Comparison of ENCODE assay signal across 14 mouse cellular contexts in genomic region chr9:78126007-78126406, GRCm38 (mm10). TPM values are rescaled to one million over a fixed set of nuclear protein-coding genes. Genes with fewer than 3 reads are reported as not detected.
DNase-seq lines count a peak whose midpoint lies in the region; ATAC-seq lines count a peak whose summit lies in the region.
"Had no signal": no experiment of that assay in that cellular context is flagged by ENCODE, and none has a peak within 500 bp of the region (broad histone marks: within the 10 kb centered on the region; RNA-seq: fewer than 3 reads in every experiment).

No protein-coding gene starts in this region.

- H3K9me3 ChIP-seq in forebrain, embryonic 13.5 days (replicated peaks) = no peaks in the 10 kb centered on the region
- no peaks in the 10 kb centered on the region for H3K9me3 ChIP-seq in forebrain, embryonic 10.5 days
- H3K9me3 ChIP-seq in embryonic facial prominence, embryonic 14.5 days (ENCODE audit: control insufficient read depth, low read length) = no peaks in the 10 kb centered on the region
- H3K9me3 ChIP-seq in intestine, embryonic 15.5 days = no peaks in the 10 kb centered on the region
- H3K9me3 ChIP-seq in neural tube, embryonic 15.5 days (replicated peaks) = no peaks in the 10 kb centered on the region
- H3K9me3 ChIP-seq: heart, embryonic 13.5 days; liver, embryonic 13.5 days had no signal

- H3K27ac ChIP-seq in forebrain, embryonic 13.5 days = no peak overlapping the region
- H3K27ac ChIP-seq in forebrain, embryonic 10.5 days = no peak overlapping the region
- H3K27ac ChIP-seq in embryonic facial prominence, embryonic 14.5 days (replicated peaks; ENCODE audit: low read depth, low read length) = no peak overlapping the region
- H3K27ac ChIP-seq in intestine, embryonic 15.5 days = peak overlapping the region; percentile 23; the same call in 1 of the 2 replicates
- peak overlapping the region; percentile 48 for H3K27ac ChIP-seq in neural tube, embryonic 15.5 days (replicated peaks)
- H3K27ac ChIP-seq: heart, embryonic 13.5 days; liver, embryonic 13.5 days had no signal

- no peak for DNase-seq in forebrain, embryonic 10.5 days (ENCODE audit: extremely low spot score, low spot score)
- no peak for DNase-seq in embryonic facial prominence, embryonic 14.5 days (ENCODE audit: low spot score)
- DNase-seq in cerebellum, adult 11 months = no peak
- no peak for DNase-seq in heart, adult 9 months (ENCODE audit: low spot score in 2 of 2)
- no peak for DNase-seq in embryo, embryonic 11 days
- DNase-seq: adrenal gland, postnatal 25 days; gastrocnemius, postnatal 25 days; liver, embryonic 13.5 days; lung, postnatal 14 days; thymus, adult 2 months had no signal

- H3K4me3 ChIP-seq in forebrain, embryonic 13.5 days = no peak overlapping the region
- no peak overlapping the region for H3K4me3 ChIP-seq in forebrain, embryonic 10.5 days
- H3K4me3 ChIP-seq in embryonic facial prominence, embryonic 14.5 days (ENCODE audit: low read depth, low read length) = no peak overlapping the region
- H3K4me3 ChIP-seq in intestine, embryonic 15.5 days (replicated peaks) = no peak overlapping the region
- H3K4me3 ChIP-seq in neural tube, embryonic 15.5 days (replicated peaks) = no peak overlapping the region
- H3K4me3 ChIP-seq: heart, embryonic 13.5 days; liver, embryonic 13.5 days had no signal

- H3K4me1 ChIP-seq in forebrain, embryonic 13.5 days = peaks cover 29% of the 10 kb centered on the region
- peaks cover 20% of the 10 kb centered on the region for H3K4me1 ChIP-seq in forebrain, embryonic 10.5 days
- no peaks in the 10 kb centered on the region for H3K4me1 ChIP-seq in embryonic facial prominence, embryonic 14.5 days (ENCODE audit: control insufficient read depth, insufficient read depth, low read length)
- peaks cover 15% of the 10 kb centered on the region; the same call in 1 of the 2 replicates for H3K4me1 ChIP-seq in intestine, embryonic 15.5 days (replicated peaks)
- peaks cover 19% of the 10 kb centered on the region for H3K4me1 ChIP-seq in neural tube, embryonic 15.5 days

- no peaks in the 10 kb centered on the region for H3K27me3 ChIP-seq in forebrain, embryonic 13.5 days
- no peaks in the 10 kb centered on the region for H3K27me3 ChIP-seq in forebrain, embryonic 10.5 days (ENCODE audit: poor library complexity, severe bottlenecking)
- H3K27me3 ChIP-seq in embryonic facial prominence, embryonic 14.5 days (replicated peaks; ENCODE audit: control insufficient read depth, insufficient read depth, low read length) = no peaks in the 10 kb centered on the region
- no peaks in the 10 kb centered on the region for H3K27me3 ChIP-seq in intestine, embryonic 15.5 days (replicated peaks)
- no peaks in the 10 kb centered on the region for H3K27me3 ChIP-seq in neural tube, embryonic 15.5 days (replicated peaks)
- H3K27me3 ChIP-seq: heart, embryonic 13.5 days; liver, embryonic 13.5 days had no signal

- no peak overlapping the region for H3K9ac ChIP-seq in forebrain, embryonic 13.5 days
- no peak overlapping the region for H3K9ac ChIP-seq in embryonic facial prominence, embryonic 14.5 days (ENCODE audit: low read depth, low read length)
- H3K9ac ChIP-seq in intestine, embryonic 15.5 days = no peak overlapping the region
- H3K9ac ChIP-seq in neural tube, embryonic 15.5 days (replicated peaks) = 0 out of 2 replicates have a peak overlapping the region, but pooled peaks have one; percentile 14
- H3K9ac ChIP-seq: heart, embryonic 13.5 days; liver, embryonic 13.5 days had no signal

- 56% methylated on average over 6 of the region's 6 CpGs for WGBS in forebrain, embryonic 13.5 days
- WGBS in forebrain, embryonic 10.5 days = 88% methylated on average over 6 of the region's 6 CpGs
- WGBS in embryonic facial prominence, embryonic 14.5 days = 62% methylated on average over 6 of the region's 6 CpGs
- WGBS in intestine, embryonic 15.5 days = 64% methylated on average over 6 of the region's 6 CpGs
- 59% methylated on average over 6 of the region's 6 CpGs for WGBS in neural tube, embryonic 15.5 days

- ATAC-seq in forebrain, embryonic 13.5 days = peak; percentile 55
- ATAC-seq in embryonic facial prominence, embryonic 14.5 days (ENCODE audit: low read depth) = peak; percentile 17; the same call in 1 of the 2 replicates
- no peak for ATAC-seq in intestine, embryonic 15.5 days
- 0 out of 2 replicates have a peak, but pooled peaks have one; percentile 22 for ATAC-seq in neural tube, embryonic 15.5 days (ENCODE audit: low FRiP score)

- no peak overlapping the region for H3K4me2 ChIP-seq in forebrain, embryonic 13.5 days
- no peak overlapping the region for H3K4me2 ChIP-seq in embryonic facial prominence, embryonic 14.5 days (ENCODE audit: low read depth, low read length)
- no peak overlapping the region for H3K4me2 ChIP-seq in intestine, embryonic 15.5 days (replicated peaks)
- no peak overlapping the region for H3K4me2 ChIP-seq in neural tube, embryonic 15.5 days
- H3K4me2 ChIP-seq: heart, embryonic 13.5 days; liver, embryonic 13.5 days had no signal

- peaks cover 30% of the 10 kb centered on the region; the same call in 1 of the 2 replicates for H3K36me3 ChIP-seq in forebrain, embryonic 13.5 days (ENCODE audit: poor library complexity, severe bottlenecking)
- H3K36me3 ChIP-seq in forebrain, embryonic 10.5 days (replicated peaks) = peaks cover 61% of the 10 kb centered on the region
- 0 out of 2 replicates have a peak, but pooled peaks cover under 1% of the 10 kb centered on the region for H3K36me3 ChIP-seq in embryonic facial prominence, embryonic 14.5 days (ENCODE audit: control insufficient read depth, insufficient read depth, low read length)
- no peaks in the 10 kb centered on the region for H3K36me3 ChIP-seq in intestine, embryonic 15.5 days
- peaks cover 7% of the 10 kb centered on the region; the same call in 1 of the 2 replicates for H3K36me3 ChIP-seq in neural tube, embryonic 15.5 days
- H3K36me3 ChIP-seq: liver, embryonic 13.5 days had no signal

RNA-seq across cellular contexts. Expression of gene Ick, which starts 17.0 kb away (rescaled TPM):
- polyA plus RNA-seq in forebrain, embryonic 13.5 days (2015; fragmentation: Nextera tagmentation; extraction: Ambion mirVana) = 34.3 and 34.6 TPM in 2 replicates
- polyA plus RNA-seq in forebrain, embryonic 10.5 days (2016; fragmentation: Nextera tagmentation; extraction: Ambion mirVana) = 31.9 and 36.0 TPM in 2 replicates
- polyA plus RNA-seq in embryonic facial prominence, embryonic 14.5 days (2014; fragmentation: Nextera tagmentation; extraction: Ambion mirVana) = 23.4 and 23.6 TPM in 2 replicates
- 25.7 and 26.3 TPM in 2 replicates for polyA plus RNA-seq in intestine, embryonic 15.5 days (2015; fragmentation: Nextera tagmentation; extraction: Ambion mirVana)
- polyA plus RNA-seq in neural tube, embryonic 15.5 days (2015; fragmentation: Nextera tagmentation; extraction: Ambion mirVana) = 30.2 and 30.6 TPM in 2 replicates

RNA-seq across cellular contexts. Expression of gene Fbxo9, which starts 17.1 kb away (rescaled TPM):
- polyA plus RNA-seq in forebrain, embryonic 13.5 days (2015; fragmentation: Nextera tagmentation; extraction: Ambion mirVana) = 32.4 and 36.3 TPM in 2 replicates
- 21.0 and 22.9 TPM in 2 replicates for polyA plus RNA-seq in forebrain, embryonic 10.5 days (2016; fragmentation: Nextera tagmentation; extraction: Ambion mirVana)
- polyA plus RNA-seq in embryonic facial prominence, embryonic 14.5 days (2014; fragmentation: Nextera tagmentation; extraction: Ambion mirVana) = 43.5 and 46.5 TPM in 2 replicates
- polyA plus RNA-seq in intestine, embryonic 15.5 days (2015; fragmentation: Nextera tagmentation; extraction: Ambion mirVana) = 40.9 and 41.2 TPM in 2 replicates
- polyA plus RNA-seq in neural tube, embryonic 15.5 days (2015; fragmentation: Nextera tagmentation; extraction: Ambion mirVana) = 84.7 and 90.9 TPM in 2 replicates

RNA-seq across cellular contexts. Expression of gene Gsta4, which starts 56.6 kb away (rescaled TPM):
- 19.9 and 28.5 TPM in 2 replicates for polyA plus RNA-seq in forebrain, embryonic 13.5 days (2015; fragmentation: Nextera tagmentation; extraction: Ambion mirVana)
- polyA plus RNA-seq in forebrain, embryonic 10.5 days (2016; fragmentation: Nextera tagmentation; extraction: Ambion mirVana) = 103 and 112 TPM in 2 replicates
- 67.1 and 70.7 TPM in 2 replicates for polyA plus RNA-seq in embryonic facial prominence, embryonic 14.5 days (2014; fragmentation: Nextera tagmentation; extraction: Ambion mirVana)
- polyA plus RNA-seq in intestine, embryonic 15.5 days (2015; fragmentation: Nextera tagmentation; extraction: Ambion mirVana) = 56.0 and 56.9 TPM in 2 replicates
- polyA plus RNA-seq in neural tube, embryonic 15.5 days (2015; fragmentation: Nextera tagmentation; extraction: Ambion mirVana) = 38.4 and 40.5 TPM in 2 replicates

Comparison
In these comparisons a context has a peak if more than half of its experiments do, and no peak if none do; other contexts are left out.
1. H3K27ac ChIP-seq: peak in intestine, embryonic 15.5 days (single experiment) and neural tube, embryonic 15.5 days (single experiment); none in forebrain, embryonic 13.5 days (single experiment), forebrain, embryonic 10.5 days (single experiment) and embryonic facial prominence, embryonic 14.5 days (single experiment).